Comparison of ENCODE assay signal across 9 mouse cellular contexts in the genomic region with DNA sequence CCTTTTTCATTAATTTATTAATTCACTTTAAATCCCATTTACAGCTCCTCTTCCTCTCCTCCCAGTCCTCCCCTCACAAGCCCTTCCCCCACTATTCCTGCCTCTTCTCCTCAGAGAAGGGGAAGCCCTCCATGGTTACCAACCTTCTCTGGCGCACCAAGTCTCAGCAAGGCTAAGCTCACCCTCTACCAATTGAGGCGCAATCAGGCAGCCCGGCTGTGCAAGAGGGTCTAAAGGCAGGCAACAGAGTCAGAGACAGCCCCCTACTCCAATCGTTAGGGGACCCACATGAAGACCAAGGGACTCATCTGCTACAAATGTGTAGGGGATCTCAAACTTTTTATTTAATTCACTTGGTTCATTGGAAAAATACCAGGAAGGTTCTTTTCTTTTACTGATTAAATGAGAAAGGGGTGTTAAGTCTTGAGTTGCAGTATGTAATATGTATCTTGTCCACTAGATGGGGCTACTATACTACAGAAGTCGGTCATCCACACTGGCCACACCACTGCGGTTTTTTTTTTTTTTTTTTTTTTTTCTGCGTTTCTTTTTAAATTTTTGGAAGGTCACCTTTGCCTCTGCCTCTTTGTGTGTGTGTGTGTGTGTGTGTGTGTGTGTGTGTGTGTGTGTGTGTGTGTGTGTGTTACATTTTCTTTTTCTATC.
DNase-seq lines count a peak whose midpoint lies in the region; ATAC-seq and TF ChIP-seq lines count a peak whose summit lies in the region.
"Had no signal": no experiment of that assay in that cellular context is flagged by ENCODE, and none has a peak within 500 bp of the region (broad histone marks: within the 10 kb centered on the region; RNA-seq: fewer than 3 reads in every experiment).

No protein-coding gene starts in this region.

- no peak overlapping the region for H3K9ac ChIP-seq in hindbrain, embryonic 11.5 days (ENCODE audit: low read depth, low read length)
- H3K9ac ChIP-seq in CH12.LX (ENCODE audit: insufficient read depth, low read depth), result no peak overlapping the region
- H3K9ac ChIP-seq in intestine, postnatal 0 days (ENCODE audit: low read depth, low read length), result no peak overlapping the region
- H3K9ac ChIP-seq: embryonic facial prominence, embryonic 13.5 days had no signal

- peak; percentile 69; the same call in 1 of the 2 replicates for ATAC-seq in hindbrain, embryonic 11.5 days (ENCODE audit: low FRiP score)
- no peak for ATAC-seq in intestine, postnatal 0 days
- no peak for ATAC-seq in activated CD4-positive, CD25-positive, alpha-beta regulatory T cell, adult 4 months

- dilution Hi-C loops in CH12.LX (cut with MboI; ENCODE audit: extremely low pct_ligation_motif_present, extremely low pct_unique_long_range_greater_than_20kb, low sequenced_read_pairs), result no loop called here

- peak; percentile 69 for DNase-seq in hindbrain, embryonic 11.5 days (ENCODE audit: low spot score)
- no peak for DNase-seq in hindbrain, embryonic 10.5 days (ENCODE audit: low spot score)
- peak; percentile 80 for DNase-seq in CH12.LX (ENCODE audit: extremely low read depth)
- peak; percentile 60 for DNase-seq in splenic B cell, adult 2 months (ENCODE audit: low read depth, low spot score)
- no peak for DNase-seq in thymus, postnatal 36 days

- no peak for TF ChIP-seq POLR2A in CH12.LX (IDR thresholded peaks at IDR 0.05; ENCODE audit: low read depth, low read length)
- TF ChIP-seq POLR2A in cortical plate, adult 2 months (IDR thresholded peaks at IDR 0.05; ENCODE audit: extremely low read depth, insufficient read depth, low read length), result no peak

- no peaks in the 10 kb centered on the region for H3K9me3 ChIP-seq in hindbrain, embryonic 11.5 days (ENCODE audit: control insufficient read depth, low read length)
- H3K9me3 ChIP-seq in hindbrain, embryonic 10.5 days, result no peaks in the 10 kb centered on the region
- H3K9me3 ChIP-seq in CH12.LX (replicated peaks; ENCODE audit: low read length), result no peaks in the 10 kb centered on the region
- H3K9me3 ChIP-seq in intestine, postnatal 0 days (ENCODE audit: control insufficient read depth), result no peaks in the 10 kb centered on the region
- H3K9me3 ChIP-seq: embryonic facial prominence, embryonic 13.5 days had no signal

- TF ChIP-seq CTCF in CH12.LX (conservative IDR thresholded peaks at IDR 0.05 in 1 of 2, IDR thresholded peaks at IDR 0.05 in 1 of 2; ENCODE audit: low read depth in 2 of 2, low read length in 2 of 2), result peak; percentile 17 to 82; a peak in 3 of 4 replicates
- peak; percentile 40; the same call in 1 of the 2 replicates for TF ChIP-seq CTCF in cortical plate, adult 2 months (IDR thresholded peaks at IDR 0.05; ENCODE audit: extremely low read depth, insufficient read depth, low read length)
- TF ChIP-seq CTCF in intestine, postnatal 0 days (IDR thresholded peaks at IDR 0.05; ENCODE audit: low read depth), result peak; percentile 72

- no peak overlapping the region for H3K27ac ChIP-seq in hindbrain, embryonic 11.5 days (ENCODE audit: low read depth, low read length)
- H3K27ac ChIP-seq in hindbrain, embryonic 10.5 days, result no peak overlapping the region
- H3K27ac ChIP-seq in CH12.LX (ENCODE audit: insufficient read depth, low read depth), result no peak overlapping the region
- H3K27ac ChIP-seq in cortical plate, adult 2 months (ENCODE audit: insufficient read depth, low read length), result no peak overlapping the region
- H3K27ac ChIP-seq in intestine, postnatal 0 days (ENCODE audit: low read depth, low read length), result no peak overlapping the region
- H3K27ac ChIP-seq: embryonic facial prominence, embryonic 13.5 days had no signal

- in situ Hi-C loops in CH12.LX (cut with MboI; ENCODE audit: low pct_ligation_motif_present, low pct_unique_long_range_greater_than_20kb, low sequenced_read_pairs), result loop anchor here (25.0 kb wide), 4 partner anchors 271 to 1446 kb away; no protein-coding TSS in a partner anchor

- no peak overlapping the region for H3K4me3 ChIP-seq in hindbrain, embryonic 11.5 days (ENCODE audit: low read depth, low read length)
- no peak overlapping the region for H3K4me3 ChIP-seq in hindbrain, embryonic 10.5 days
- H3K4me3 ChIP-seq in CH12.LX (replicated peaks in 1 of 3; ENCODE audit: low read depth in 2 of 3, low read length in 2 of 3, poor library complexity in 1 of 3), result no peak overlapping the region
- no peak overlapping the region for H3K4me3 ChIP-seq in cortical plate, adult 2 months (ENCODE audit: insufficient read depth, low read length)
- no peak overlapping the region for H3K4me3 ChIP-seq in intestine, postnatal 0 days (ENCODE audit: low read depth, low read length)
- H3K4me3 ChIP-seq: embryonic facial prominence, embryonic 13.5 days had no signal

- peak; percentile 91 for TF ChIP-seq RAD21 in CH12.LX (IDR thresholded peaks at IDR 0.05; ENCODE audit: low read depth, low read length)

- TF ChIP-seq EP300 in CH12.LX (IDR thresholded peaks at IDR 0.05; ENCODE audit: low read length), result no peak

- H3K4me2 ChIP-seq in hindbrain, embryonic 11.5 days (replicated peaks; ENCODE audit: low read depth, low read length), result no peak overlapping the region
- no peak overlapping the region for H3K4me2 ChIP-seq in CH12.LX (ENCODE audit: insufficient read depth, low read depth, poor library complexity, severe bottlenecking)
- H3K4me2 ChIP-seq in intestine, postnatal 0 days (replicated peaks; ENCODE audit: low read depth), result no peak overlapping the region
- H3K4me2 ChIP-seq: embryonic facial prominence, embryonic 13.5 days had no signal

- H3K4me1 ChIP-seq in hindbrain, embryonic 11.5 days (replicated peaks; ENCODE audit: control insufficient read depth, insufficient read depth, low read length), result no peaks in the 10 kb centered on the region
- H3K4me1 ChIP-seq in hindbrain, embryonic 10.5 days (replicated peaks), result no peaks in the 10 kb centered on the region
- no peaks in the 10 kb centered on the region for H3K4me1 ChIP-seq in CH12.LX (ENCODE audit: control insufficient read depth in 1 of 2, insufficient read depth in 2 of 2)
- no peaks in the 10 kb centered on the region for H3K4me1 ChIP-seq in cortical plate, adult 2 months (ENCODE audit: control insufficient read depth, insufficient read depth, low read length)
- H3K4me1 ChIP-seq in intestine, postnatal 0 days (replicated peaks; ENCODE audit: control insufficient read depth, insufficient read depth, low read length), result peaks cover 5% of the 10 kb centered on the region; the same call in 1 of the 2 replicates
- H3K4me1 ChIP-seq: embryonic facial prominence, embryonic 13.5 days had no signal

- H3K36me3 ChIP-seq in hindbrain, embryonic 11.5 days (ENCODE audit: control insufficient read depth, insufficient read depth, low read length), result no peaks in the 10 kb centered on the region
- H3K36me3 ChIP-seq in hindbrain, embryonic 10.5 days, result no peaks in the 10 kb centered on the region
- no peaks in the 10 kb centered on the region for H3K36me3 ChIP-seq in CH12.LX (replicated peaks in 1 of 2; ENCODE audit: control insufficient read depth in 1 of 2, insufficient read depth in 1 of 2, low read length in 1 of 2)
- no peaks in the 10 kb centered on the region for H3K36me3 ChIP-seq in intestine, postnatal 0 days (ENCODE audit: control insufficient read depth, insufficient read depth)
- no peaks in the 10 kb centered on the region for H3K36me3 ChIP-seq in splenic B cell, adult 2 months (ENCODE audit: control insufficient read depth, insufficient read depth, low read length, poor library complexity, severe bottlenecking)
- H3K36me3 ChIP-seq: embryonic facial prominence, embryonic 13.5 days had no signal

- 33% methylated on average over 7 of the region's 7 CpGs for WGBS in hindbrain, embryonic 11.5 days
- WGBS in hindbrain, embryonic 10.5 days, result 43% methylated on average over 7 of the region's 7 CpGs
- WGBS in intestine, postnatal 0 days, result 36% methylated on average over 7 of the region's 7 CpGs

- no peaks in the 10 kb centered on the region for H3K27me3 ChIP-seq in hindbrain, embryonic 11.5 days (ENCODE audit: control insufficient read depth, insufficient read depth, low read length)
- H3K27me3 ChIP-seq in hindbrain, embryonic 10.5 days (ENCODE audit: insufficient read depth, poor library complexity, severe bottlenecking), result no peaks in the 10 kb centered on the region
- no peaks in the 10 kb centered on the region for H3K27me3 ChIP-seq in CH12.LX (replicated peaks)
- no peaks in the 10 kb centered on the region for H3K27me3 ChIP-seq in intestine, postnatal 0 days (replicated peaks; ENCODE audit: control insufficient read depth, insufficient read depth, low read length)
- H3K27me3 ChIP-seq in splenic B cell, adult 2 months (ENCODE audit: control insufficient read depth, insufficient read depth, low read length, poor library complexity, severe bottlenecking), result no peaks in the 10 kb centered on the region
- H3K27me3 ChIP-seq: embryonic facial prominence, embryonic 13.5 days had no signal

- no peaks in the 10 kb centered on the region for H3K79me2 ChIP-seq in CH12.LX (replicated peaks; ENCODE audit: control insufficient read depth, extremely low read depth, insufficient read depth, poor library complexity, severe bottlenecking)

TF ChIP-seq in CH12.LX, 34 proteins besides CTCF, POLR2A, EP300 and RAD21:
- TF ChIP-seq HCFC1 (IDR thresholded peaks at IDR 0.05; ENCODE audit: low read depth, low read length) (no peak), ZNF384 (IDR thresholded peaks at IDR 0.05; ENCODE audit: low read depth, low read length) (peak; percentile 99), USF1 (IDR thresholded peaks at IDR 0.05; ENCODE audit: low read depth, low read length) (no peak), KAT2A (IDR thresholded peaks at IDR 0.05; ENCODE audit: insufficient replicate concordance, low read length) (no peak), MYC (IDR thresholded peaks at IDR 0.05; ENCODE audit: low read depth, low read length) (0 out of 2 replicates have a peak, but pooled peaks have one; percentile 39), IRF4 (IDR thresholded peaks at IDR 0.05; ENCODE audit: low read depth, low read length) (no peak), ZKSCAN1 (IDR thresholded peaks at IDR 0.05; ENCODE audit: borderline replicate concordance, low read depth, low read length) (no peak; the same call in 1 of the 2 replicates), ZC3H11A (IDR thresholded peaks at IDR 0.05; ENCODE audit: low read depth, low read length) (0 out of 2 replicates have a peak, but pooled peaks have one; percentile 14), NRF1 (IDR thresholded peaks at IDR 0.05; ENCODE audit: low read depth, low read length) (no peak), ZMIZ1 (IDR thresholded peaks at IDR 0.05; ENCODE audit: low read depth, low read length) (no peak), SMC3 (IDR thresholded peaks at IDR 0.05; ENCODE audit: low read depth, low read length) (peak; percentile 68)

Comparison
In these comparisons a context has a peak if more than half of its experiments do, and no peak if none do; other contexts are left out.
1. DNase-seq: peak in hindbrain, embryonic 11.5 days (single experiment), CH12.LX (single experiment) and splenic B cell, adult 2 months (single experiment); none in hindbrain, embryonic 10.5 days (single experiment) and thymus, postnatal 36 days (0 of 2).
2. Peak in every context shown above with its lines, with median percentiles within 50 percentile points of each other: CTCF ChIP-seq.